ENCODE assay signal across 16 mouse cellular contexts in the genomic region with DNA sequence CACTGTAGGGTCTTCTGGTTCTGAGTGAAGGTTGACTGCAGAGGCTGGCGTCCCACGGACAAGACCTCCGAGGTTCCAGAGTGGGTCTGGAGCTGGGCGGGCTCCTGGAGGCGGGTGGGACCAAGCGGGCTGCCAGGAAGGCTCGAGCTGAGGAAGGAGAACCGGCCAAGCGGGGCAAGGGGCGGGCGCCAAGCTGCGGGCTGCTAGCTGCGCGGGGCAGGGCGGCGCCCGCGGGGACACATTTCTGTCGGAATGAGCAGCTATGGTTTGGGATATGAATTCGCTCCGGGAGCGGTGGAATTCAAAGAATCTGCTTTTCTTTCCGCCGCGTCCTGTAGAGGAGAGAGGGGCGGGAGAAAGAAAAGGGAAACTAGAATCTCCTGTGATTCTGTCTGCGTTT. TPM values are rescaled to one million over a fixed set of nuclear protein-coding genes. Genes with fewer than 3 reads are reported as not detected.
DNase-seq lines count a peak whose midpoint lies in the region; ATAC-seq and TF ChIP-seq lines count a peak whose summit lies in the region.
"Had no signal": no experiment of that assay in that cellular context is flagged by ENCODE, and none has a peak within 500 bp of the region (broad histone marks: within the 10 kb centered on the region; RNA-seq: fewer than 3 reads in every experiment).

No protein-coding gene starts in this region.

- intact Hi-C loops in heart, postnatal 25 days (cut with DNase I): no loop called here
- intact Hi-C loops in left cerebral cortex, adult 2 months (cut with DNase I): no loop called here

- TF ChIP-seq CTCF in kidney, adult 2 months (conservative IDR thresholded peaks at IDR 0.05; ENCODE audit: insufficient read depth, insufficient read length, low read depth, low read length): no peak
- TF ChIP-seq CTCF in left cerebral cortex, adult 2 months (IDR thresholded peaks at IDR 0.05): no peak

- ATAC-seq in neural tube, embryonic 12.5 days (ENCODE audit: low FRiP score, low read depth): no peak
- no peak for ATAC-seq in midbrain, embryonic 16.5 days
- ATAC-seq: liver, postnatal 0 days had no signal

- 0 out of 2 replicates have a peak overlapping the region, but pooled peaks have one; percentile 22 for H3K4me3 ChIP-seq in heart, embryonic 10.5 days
- H3K4me3 ChIP-seq in kidney, adult 2 months (ENCODE audit: insufficient read depth, low read depth, low read length): no peak overlapping the region
- no peak overlapping the region for H3K4me3 ChIP-seq in embryonic facial prominence, embryonic 10.5 days
- peak overlapping the region; percentile 26 for H3K4me3 ChIP-seq in neural tube, embryonic 12.5 days
- no peak overlapping the region for H3K4me3 ChIP-seq in left cerebral cortex, adult 2 months
- no peak overlapping the region for H3K4me3 ChIP-seq in midbrain, embryonic 16.5 days (ENCODE audit: low read depth, low read length)
- H3K4me3 ChIP-seq: embryonic facial prominence, embryonic 12.5 days had no signal

- H3K9ac ChIP-seq in neural tube, embryonic 12.5 days: 0 out of 2 replicates have a peak overlapping the region, but pooled peaks have one; percentile 29
- no peak overlapping the region for H3K9ac ChIP-seq in midbrain, embryonic 16.5 days (ENCODE audit: low read depth, low read length)
- H3K9ac ChIP-seq: embryonic facial prominence, embryonic 12.5 days; liver, postnatal 0 days had no signal

- DNase-seq in heart, embryonic 10.5 days (ENCODE audit: low spot score): peak; percentile 73
- DNase-seq in heart, postnatal 25 days (ENCODE audit: low spot score): no peak
- DNase-seq in kidney, postnatal 10 days: peak; percentile 48
- no peak for DNase-seq in kidney, adult 2 months
- peak; percentile 68 for DNase-seq in embryonic facial prominence, embryonic 10.5 days (ENCODE audit: low spot score)
- DNase-seq in left cerebral cortex, adult 2 months (ENCODE audit: extremely low spot score in 1 of 2, low spot score in 2 of 2): no peak
- DNase-seq: cerebellum, adult 9-10 months; liver, postnatal 0 days; right cerebral cortex, postnatal 25 days had no signal

- no peaks in the 10 kb centered on the region for H3K36me3 ChIP-seq in heart, embryonic 10.5 days
- H3K36me3 ChIP-seq in kidney, adult 2 months (ENCODE audit: control insufficient read depth, insufficient read depth, low read length): no peaks in the 10 kb centered on the region
- no peaks in the 10 kb centered on the region for H3K36me3 ChIP-seq in embryonic facial prominence, embryonic 10.5 days (replicated peaks)
- H3K36me3 ChIP-seq in neural tube, embryonic 12.5 days: no peaks in the 10 kb centered on the region
- no peaks in the 10 kb centered on the region for H3K36me3 ChIP-seq in midbrain, embryonic 16.5 days (ENCODE audit: control insufficient read depth, insufficient read depth, low read length)
- H3K36me3 ChIP-seq: embryonic facial prominence, embryonic 12.5 days had no signal

- no peak for TF ChIP-seq POLR2A in kidney, adult 2 months (IDR thresholded peaks at IDR 0.05; ENCODE audit: low read depth, low read length)

- H3K27ac ChIP-seq in heart, embryonic 10.5 days: no peak overlapping the region
- no peak overlapping the region for H3K27ac ChIP-seq in kidney, adult 2 months (ENCODE audit: insufficient read depth, low read depth, low read length)
- H3K27ac ChIP-seq in embryonic facial prominence, embryonic 10.5 days (replicated peaks): no peak overlapping the region
- H3K27ac ChIP-seq in neural tube, embryonic 12.5 days: no peak overlapping the region
- no peak overlapping the region for H3K27ac ChIP-seq in left cerebral cortex, adult 2 months
- H3K27ac ChIP-seq in midbrain, embryonic 16.5 days (ENCODE audit: low read length): no peak overlapping the region
- H3K27ac ChIP-seq: embryonic facial prominence, embryonic 12.5 days had no signal

- 0 out of 2 replicates have a peak, but pooled peaks cover 3% of the 10 kb centered on the region for H3K4me1 ChIP-seq in heart, embryonic 10.5 days
- no peaks in the 10 kb centered on the region for H3K4me1 ChIP-seq in kidney, adult 2 months (ENCODE audit: control insufficient read depth, insufficient read depth, low read length)
- no peaks in the 10 kb centered on the region; the same call in 1 of the 2 replicates for H3K4me1 ChIP-seq in embryonic facial prominence, embryonic 10.5 days
- peaks cover 9% of the 10 kb centered on the region for H3K4me1 ChIP-seq in neural tube, embryonic 12.5 days
- no peaks in the 10 kb centered on the region for H3K4me1 ChIP-seq in midbrain, embryonic 16.5 days (ENCODE audit: control insufficient read depth, insufficient read depth, low read length)
- H3K4me1 ChIP-seq: embryonic facial prominence, embryonic 12.5 days had no signal

- under 1% methylated on average over 27 of the region's 27 CpGs for whole genome bisulfite sequencing in heart, embryonic 10.5 days
- WGBS in kidney, adult 2 months: 3% methylated on average over 27 of the region's 27 CpGs
- WGBS in embryonic facial prominence, embryonic 10.5 days: under 1% methylated on average over 27 of the region's 27 CpGs
- WGBS in neural tube, embryonic 12.5 days: 1% methylated on average over 27 of the region's 27 CpGs
- WGBS in midbrain, embryonic 16.5 days: 2% methylated on average over 25 of the region's 27 CpGs

- no peaks in the 10 kb centered on the region for H3K9me3 ChIP-seq in heart, embryonic 10.5 days
- no peaks in the 10 kb centered on the region for H3K9me3 ChIP-seq in embryonic facial prominence, embryonic 10.5 days
- no peaks in the 10 kb centered on the region for H3K9me3 ChIP-seq in neural tube, embryonic 12.5 days
- H3K9me3 ChIP-seq in midbrain, embryonic 16.5 days (replicated peaks; ENCODE audit: control insufficient read depth, low read length, poor library complexity, severe bottlenecking): no peaks in the 10 kb centered on the region; the same call in 1 of the 2 replicates
- H3K9me3 ChIP-seq: embryonic facial prominence, embryonic 12.5 days had no signal

- peak overlapping the region; percentile 46 for H3K4me2 ChIP-seq in neural tube, embryonic 12.5 days (replicated peaks)
- no peak overlapping the region for H3K4me2 ChIP-seq in midbrain, embryonic 16.5 days (ENCODE audit: low read length)
- H3K4me2 ChIP-seq: embryonic facial prominence, embryonic 12.5 days; heart, embryonic 11.5 days had no signal

- peaks cover 100% of the 10 kb centered on the region for H3K27me3 ChIP-seq in heart, embryonic 10.5 days (ENCODE audit: insufficient read depth, poor library complexity, severe bottlenecking)
- peaks cover 20% of the 10 kb centered on the region for H3K27me3 ChIP-seq in kidney, adult 2 months (replicated peaks; ENCODE audit: control insufficient read depth, insufficient read depth, low read length)
- peaks cover 100% of the 10 kb centered on the region for H3K27me3 ChIP-seq in embryonic facial prominence, embryonic 10.5 days (replicated peaks; ENCODE audit: low read depth, poor library complexity, severe bottlenecking)
- peaks cover 95% of the 10 kb centered on the region for H3K27me3 ChIP-seq in neural tube, embryonic 12.5 days (replicated peaks)
- peaks cover 96% of the 10 kb centered on the region for H3K27me3 ChIP-seq in midbrain, embryonic 16.5 days (ENCODE audit: control insufficient read depth, insufficient read depth, low read depth, low read length)

RNA-seq across cellular contexts. Expression of a gene that starts 1.7 kb away (rescaled TPM):
- not detected in 2 replicates for polyA plus RNA-seq in heart, embryonic 10.5 days (2016; fragmentation: Nextera tagmentation; extraction: Ambion mirVana)
- not detected for total RNA-seq in heart, postnatal 25 days (2021)
- not detected in 2 replicates for polyA plus RNA-seq in kidney, adult 2 months (2012; rRNA removed)
- not detected in 2 replicates for polyA plus RNA-seq in embryonic facial prominence, embryonic 10.5 days (2016; fragmentation: Nextera tagmentation; extraction: Ambion mirVana)
- polyA plus RNA-seq in neural tube, embryonic 12.5 days (2016; fragmentation: Nextera tagmentation; extraction: Ambion mirVana): 8.1 and 14.2 TPM in 2 replicates
- not detected for total RNA-seq in left cerebral cortex, adult 2 months (2021)
- polyA plus RNA-seq in midbrain, embryonic 16.5 days (2015; fragmentation: Nextera tagmentation; extraction: Ambion mirVana): not detected in 2 replicates
- total RNA-seq: megakaryocyte-erythroid progenitor cell, adult 5-6 weeks; neutrophil, adult 5-6 weeks had no signal
- polyA plus RNA-seq: embryonic facial prominence, embryonic 12.5 days; heart, embryonic 11.5 days; liver, postnatal 0 days; stomach, embryonic 16.5 days had no signal

RNA-seq across cellular contexts. Expression of a gene that starts 14.0 kb away (rescaled TPM):
- polyA plus RNA-seq in heart, embryonic 10.5 days (2016; fragmentation: Nextera tagmentation; extraction: Ambion mirVana): not detected in 2 replicates
- not detected for total RNA-seq in heart, postnatal 25 days (2021)
- not detected in 2 replicates for polyA plus RNA-seq in kidney, adult 2 months (2012; rRNA removed)
- polyA plus RNA-seq in embryonic facial prominence, embryonic 10.5 days (2016; fragmentation: Nextera tagmentation; extraction: Ambion mirVana): 0.08 TPM in 1 of 2 replicates, not detected in the other
- polyA plus RNA-seq in neural tube, embryonic 12.5 days (2016; fragmentation: Nextera tagmentation; extraction: Ambion mirVana): 6.5 and 17.7 TPM in 2 replicates
- not detected for total RNA-seq in left cerebral cortex, adult 2 months (2021)
- polyA plus RNA-seq in midbrain, embryonic 16.5 days (2015; fragmentation: Nextera tagmentation; extraction: Ambion mirVana): not detected in 2 replicates
- total RNA-seq: megakaryocyte-erythroid progenitor cell, adult 5-6 weeks; neutrophil, adult 5-6 weeks had no signal
- polyA plus RNA-seq: heart, embryonic 11.5 days; liver, postnatal 0 days; stomach, embryonic 16.5 days had no signal

RNA-seq across cellular contexts. Expression of a gene that starts 19.3 kb away (rescaled TPM):
- not detected in 2 replicates for polyA plus RNA-seq in heart, embryonic 10.5 days (2016; fragmentation: Nextera tagmentation; extraction: Ambion mirVana)
- total RNA-seq in heart, postnatal 25 days (2021): not detected
- polyA plus RNA-seq in kidney, adult 2 months (2012; rRNA removed): 0.25 and 0.30 TPM in 2 replicates
- not detected in 2 replicates for polyA plus RNA-seq in embryonic facial prominence, embryonic 10.5 days (2016; fragmentation: Nextera tagmentation; extraction: Ambion mirVana)
- polyA plus RNA-seq in neural tube, embryonic 12.5 days (2016; fragmentation: Nextera tagmentation; extraction: Ambion mirVana): 4.3 and 5.7 TPM in 2 replicates
- total RNA-seq in left cerebral cortex, adult 2 months (2021): not detected
- not detected in 2 replicates for polyA plus RNA-seq in midbrain, embryonic 16.5 days (2015; fragmentation: Nextera tagmentation; extraction: Ambion mirVana)
- total RNA-seq: megakaryocyte-erythroid progenitor cell, adult 5-6 weeks; neutrophil, adult 5-6 weeks had no signal
- polyA plus RNA-seq: embryonic facial prominence, embryonic 12.5 days; heart, embryonic 11.5 days; liver, postnatal 0 days; stomach, embryonic 16.5 days had no signal

RNA-seq across cellular contexts. Expression of a gene that starts 31.7 kb away (rescaled TPM):
- polyA plus RNA-seq in heart, embryonic 10.5 days (2016; fragmentation: Nextera tagmentation; extraction: Ambion mirVana): 0.07 and 0.62 TPM in 2 replicates
- total RNA-seq in heart, postnatal 25 days (2021): not detected
- polyA plus RNA-seq in kidney, adult 2 months (2012; rRNA removed): 16.4 and 16.7 TPM in 2 replicates
- polyA plus RNA-seq in embryonic facial prominence, embryonic 10.5 days (2016; fragmentation: Nextera tagmentation; extraction: Ambion mirVana): not detected in 2 replicates
- polyA plus RNA-seq in neural tube, embryonic 12.5 days (2016; fragmentation: Nextera tagmentation; extraction: Ambion mirVana): 62.1 and 77.3 TPM in 2 replicates
- total RNA-seq in left cerebral cortex, adult 2 months (2021): not detected
- polyA plus RNA-seq in midbrain, embryonic 16.5 days (2015; fragmentation: Nextera tagmentation; extraction: Ambion mirVana): not detected in 2 replicates
- total RNA-seq: megakaryocyte-erythroid progenitor cell, adult 5-6 weeks; neutrophil, adult 5-6 weeks had no signal
- polyA plus RNA-seq: embryonic facial prominence, embryonic 12.5 days; liver, postnatal 0 days had no signal

RNA-seq across cellular contexts. Expression of a gene that starts 32.3 kb away (rescaled TPM):
- polyA plus RNA-seq in heart, embryonic 10.5 days (2016; fragmentation: Nextera tagmentation; extraction: Ambion mirVana): 0.60 and 5.5 TPM in 2 replicates
- not detected for total RNA-seq in heart, postnatal 25 days (2021)
- 4.0 and 4.1 TPM in 2 replicates for polyA plus RNA-seq in kidney, adult 2 months (2012; rRNA removed)
- 0.07 and 0.18 TPM in 2 replicates for polyA plus RNA-seq in embryonic facial prominence, embryonic 10.5 days (2016; fragmentation: Nextera tagmentation; extraction: Ambion mirVana)
- polyA plus RNA-seq in neural tube, embryonic 12.5 days (2016; fragmentation: Nextera tagmentation; extraction: Ambion mirVana): 32.1 and 35.5 TPM in 2 replicates
- not detected for total RNA-seq in left cerebral cortex, adult 2 months (2021)
- polyA plus RNA-seq in midbrain, embryonic 16.5 days (2015; fragmentation: Nextera tagmentation; extraction: Ambion mirVana): 0.22 TPM in 1 of 2 replicates, not detected in the other
- total RNA-seq: megakaryocyte-erythroid progenitor cell, adult 5-6 weeks; neutrophil, adult 5-6 weeks had no signal
- polyA plus RNA-seq: liver, postnatal 0 days had no signal

Comparison
In these comparisons a context has a peak if more than half of its experiments do, and no peak if none do; other contexts are left out.
1. DNase-seq: peak in heart, embryonic 10.5 days (single experiment), kidney, postnatal 10 days (single experiment) and embryonic facial prominence, embryonic 10.5 days (single experiment); none in heart, postnatal 25 days (single experiment), kidney, adult 2 months (single experiment) and left cerebral cortex, adult 2 months (0 of 2).
2. H3K4me3 ChIP-seq: peak in heart, embryonic 10.5 days (single experiment) and neural tube, embryonic 12.5 days (single experiment); none in kidney, adult 2 months (single experiment), embryonic facial prominence, embryonic 10.5 days (single experiment), left cerebral cortex, adult 2 months (single experiment) and midbrain, embryonic 16.5 days (single experiment).